Mouse (Mus musculus): ENCODE data around the gene Ulk3.
A peak's percentile ranks its signal among the peaks of the same experiment; 100 is the strongest.

Ulk3 gene

GRCm38 (mm10) chr9:57589224-57590126, at the start of gene Ulk3:
Ulk3 (plus strand) TSS chr9:57589452.
- DNase-seq (ENCODE audit: low read depth, low spot score), result peak; percentile 94

GRCm38 (mm10) chr9:57539550-57539949, 49.7 kb upstream of the Ulk3 start:
- no peak for DNase-seq (ENCODE audit: low read depth, low spot score)

GRCm38 (mm10) chr9:57541312-57541711, 47.9 kb upstream of the Ulk3 start:
- peak; percentile 64 for DNase-seq (ENCODE audit: low read depth, low spot score)

- no peak for DNase-seq (ENCODE audit: low read depth, low spot score)
Observed at GRCm38 (mm10) chr9:57543951-57544350, 45.3 kb upstream of the Ulk3 start.

- no peak for DNase-seq (ENCODE audit: low read depth, low spot score)
Observed at GRCm38 (mm10) chr9:57547287-57547686, 42.0 kb upstream of the Ulk3 start.

- DNase-seq (ENCODE audit: low read depth, low spot score), result no peak
Observed at GRCm38 (mm10) chr9:57547869-57548268, 41.4 kb upstream of the Ulk3 start.

- DNase-seq (ENCODE audit: low read depth, low spot score), result no peak
Observed at GRCm38 (mm10) chr9:57549186-57549585, 40.1 kb upstream of the Ulk3 start.

- no peak for DNase-seq (ENCODE audit: low read depth, low spot score)
Observed at GRCm38 (mm10) chr9:57550126-57550862, 39.0 kb upstream of the Ulk3 start.

GRCm38 (mm10) chr9:57552139-57552887, 36.9 kb upstream of the Ulk3 start, which contains the start of gene Mpi:
Mpi (minus strand) TSS chr9:57552763.
- DNase-seq (ENCODE audit: low read depth, low spot score), result peak; percentile 70

- DNase-seq (ENCODE audit: low read depth, low spot score), result no peak
Observed at GRCm38 (mm10) chr9:57553119-57553518, 36.1 kb upstream of the Ulk3 start.

GRCm38 (mm10) chr9:57554753-57555152, 34.5 kb upstream of the Ulk3 start:
- no peak for DNase-seq (ENCODE audit: low read depth, low spot score)

GRCm38 (mm10) chr9:57557215-57557614, 32.0 kb upstream of the Ulk3 start:
- no peak for DNase-seq (ENCODE audit: low read depth, low spot score)

- DNase-seq (ENCODE audit: low read depth, low spot score), result peak; percentile 64
Observed at GRCm38 (mm10) chr9:57558625-57559024, 30.6 kb upstream of the Ulk3 start.

GRCm38 (mm10) chr9:57559568-57559967, 29.7 kb upstream of the Ulk3 start:
- no peak for DNase-seq (ENCODE audit: low read depth, low spot score)

- DNase-seq (ENCODE audit: low read depth, low spot score), result no peak
Observed at GRCm38 (mm10) chr9:57560263-57560662, 29.0 kb upstream of the Ulk3 start.

GRCm38 (mm10) chr9:57560861-57561710, 28.2 kb upstream of the Ulk3 start, which contains the start of gene Scamp2:
Scamp2 (plus strand) TSS chr9:57560943.
- peak; percentile 99 for DNase-seq (ENCODE audit: low read depth, low spot score)

GRCm38 (mm10) chr9:57561711-57562099, 27.5 kb upstream of the Ulk3 start:
- DNase-seq (ENCODE audit: low read depth, low spot score), result peak; percentile 90

- DNase-seq (ENCODE audit: low read depth, low spot score), result peak; percentile 49
Observed at GRCm38 (mm10) chr9:57562896-57563372, 26.3 kb upstream of the Ulk3 start.

GRCm38 (mm10) chr9:57564609-57565008, 24.6 kb upstream of the Ulk3 start:
- peak; percentile 53 for DNase-seq (ENCODE audit: low read depth, low spot score)

- DNase-seq (ENCODE audit: low read depth, low spot score), result no peak
Observed at GRCm38 (mm10) chr9:57565741-57566221, 23.5 kb upstream of the Ulk3 start.
